Mouse (Mus musculus): ENCODE measurements around the gene Txlng.

- TF ChIP-seq CTCF (IDR thresholded peaks at IDR 0.05; ENCODE audit: borderline replicate concordance, control insufficient read depth, extremely low read depth, insufficient read depth, low read length, poor library complexity) (no peak), POLR2A (IDR thresholded peaks at IDR 0.05; ENCODE audit: control insufficient read depth, extremely low read depth, insufficient read depth, low read length, poor library complexity) (peak; percentile 83)
Measured at GRCm38 (mm10) chrX:162760115-162760942, 68.9 kb downstream of the Txlng start, which contains the start of gene Rbbp7.
